Mouse (Mus musculus) embryonic fibroblast, embryonic 13.5 days (primary cell): Measurements from ENCODE around the gene Dysf.

Source experiments
- CTCF ChIP-seq: IDR thresholded peaks from 2 replicates; pipeline ENCODE4 v1.5.1; 2011; ENCODE audit warnings: mild to moderate bottlenecking, control low read depth, low read length, moderate library complexity, borderline replicate concordance; ENCODE audit not compliant: insufficient read depth
- POLR2A ChIP-seq: IDR thresholded peaks from 2 replicates; pipeline ENCODE4 v1.6.1; 2011; ENCODE audit warnings: low read depth, mild to moderate bottlenecking, control low read depth, low read length, moderate library complexity

DNA sequence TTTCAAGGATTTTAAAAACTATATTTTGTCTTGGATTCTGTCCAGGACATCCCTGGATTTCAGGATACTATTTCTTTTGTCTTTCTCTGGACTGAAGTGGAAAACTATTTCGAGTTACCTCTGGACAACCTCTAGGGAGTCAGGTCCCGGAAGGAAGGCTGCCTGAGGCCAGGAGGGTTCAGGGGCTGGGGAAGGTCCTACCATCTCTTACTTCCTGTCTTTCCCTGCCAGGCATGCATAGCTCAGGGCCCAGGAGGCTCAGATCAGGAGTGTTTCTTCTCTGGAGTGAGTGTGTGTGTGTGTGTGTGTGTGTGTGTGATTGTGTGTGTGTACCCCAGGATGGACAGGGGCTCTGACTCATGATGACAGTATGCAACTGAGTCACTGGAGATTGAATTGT is 40.5 kb downstream of the Dysf start:
- no peak for TF ChIP-seq POLR2A
- no peak for TF ChIP-seq CTCF
